Mouse (Mus musculus) left cerebral cortex, postnatal 36 days (tissue): ENCODE measurements at regions not wholly inside any gene's neighbourhood (a gene's known extent, or its start where the extent isn't known, plus 50 kb on each side); places are given as distances from the start of the nearest gene placed in this dataset.
A peak's percentile ranks its signal among the peaks of the same experiment; 100 is the strongest.

ENCODE experiments used
- DNase-seq, 2 experiments: peaks; one replicate each; pipeline ENCODE4 v3.0.0; 2021 to 2022; ENCODE audit warnings: low spot score in 2 of 2, mixed read lengths in 1 of 2
- intact Hi-C: fragments of 180-260 bp; cut with DNase I; formaldehyde crosslinking; loops from one replicate; pipeline ENCODE4 v1.15.1; 2025

DNA sequence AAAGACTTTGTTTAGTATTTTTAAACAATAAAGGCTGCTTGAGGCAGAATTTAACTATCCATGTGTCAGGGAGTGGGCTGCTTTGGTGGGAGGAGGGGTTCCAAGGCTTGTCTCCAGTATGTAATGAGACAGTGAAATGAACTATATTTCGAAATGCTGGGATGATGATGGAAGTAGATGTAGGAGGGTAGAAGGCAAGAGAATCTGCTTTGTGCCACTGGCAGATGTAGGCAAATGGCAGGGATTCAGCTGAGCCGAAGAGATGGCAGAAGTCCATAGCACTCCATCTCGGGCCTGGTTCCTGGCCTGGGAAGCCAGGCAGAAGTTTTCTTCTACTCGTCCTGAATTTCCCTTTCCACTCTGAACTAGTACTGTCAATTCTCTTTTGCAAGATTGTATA lies 1681.6 kb upstream of the Cdh8 start:
- DNase-seq, result peak; percentile 38 to 77
- intact Hi-C loops, result no loop called here
